ENCODE assay signal across 23 mouse cellular contexts in genomic region chr2:170857507-170857906, GRCm38 (mm10).
"Had no signal": no experiment of that assay in that cellular context is flagged by ENCODE, and none has a peak within 500 bp of the region (broad histone marks: within the 10 kb centered on the region; RNA-seq: fewer than 3 reads in every experiment).

No protein-coding gene starts in this region.

- H3K9me3 ChIP-seq: heart, embryonic 10.5 days; heart, embryonic 12.5 days; hindbrain, embryonic 12.5 days; hindbrain, embryonic 15.5 days; limb, embryonic 13.5 days; limb, embryonic 15.5 days; liver, embryonic 12.5 days had no signal

- H3K4me3 ChIP-seq: gastrocnemius, adult 2 months; heart, embryonic 10.5 days; heart, embryonic 12.5 days; hindbrain, embryonic 12.5 days; hindbrain, embryonic 15.5 days; limb, embryonic 13.5 days; limb, embryonic 15.5 days; liver, embryonic 12.5 days had no signal

- H3K27ac ChIP-seq: gastrocnemius, adult 2 months; heart, embryonic 10.5 days; hindbrain, embryonic 12.5 days; hindbrain, embryonic 15.5 days; hindbrain, postnatal 0 days; limb, embryonic 13.5 days; limb, embryonic 15.5 days; liver, embryonic 12.5 days; liver, embryonic 14.5 days had no signal

- H3K4me2 ChIP-seq: heart, embryonic 12.5 days; hindbrain, embryonic 12.5 days; hindbrain, embryonic 15.5 days; limb, embryonic 13.5 days; limb, embryonic 15.5 days; liver, embryonic 12.5 days had no signal

- H3K36me3 ChIP-seq: heart, embryonic 10.5 days; heart, embryonic 12.5 days; hindbrain, embryonic 12.5 days; hindbrain, embryonic 15.5 days; limb, embryonic 13.5 days; limb, embryonic 15.5 days; liver, embryonic 12.5 days had no signal

- DNase-seq: gastrocnemius, adult 2 months; gastrocnemius, postnatal 10 days; gastrocnemius, postnatal 25 days; heart, adult 18-20 months; heart, postnatal 10 days; heart, postnatal 36 days; kidney, adult 11 months; kidney, adult 2 months; kidney, postnatal 25 days; layer of hippocampus, adult 9-11 months; layer of hippocampus, postnatal 36 days; left cerebral cortex, postnatal 4 days had no signal

- H3K9ac ChIP-seq: heart, embryonic 12.5 days; hindbrain, embryonic 12.5 days; hindbrain, embryonic 15.5 days; limb, embryonic 13.5 days; limb, embryonic 15.5 days; liver, embryonic 12.5 days; liver, embryonic 14.5 days had no signal

- H3K4me1 ChIP-seq: liver, embryonic 12.5 days had no signal

- H3K27me3 ChIP-seq: heart, embryonic 12.5 days; hindbrain, embryonic 12.5 days; hindbrain, embryonic 15.5 days; limb, embryonic 13.5 days; limb, embryonic 15.5 days; liver, embryonic 12.5 days had no signal

- ATAC-seq: forebrain, embryonic 16.5 days; hindbrain, postnatal 0 days; intestine, embryonic 16.5 days; liver, embryonic 12.5 days had no signal
